Mouse (Mus musculus): Measurements from ENCODE around the gene Npepps.
A peak's percentile ranks its signal among the peaks of the same experiment; 100 is the strongest.

The Npepps gene

DNA sequence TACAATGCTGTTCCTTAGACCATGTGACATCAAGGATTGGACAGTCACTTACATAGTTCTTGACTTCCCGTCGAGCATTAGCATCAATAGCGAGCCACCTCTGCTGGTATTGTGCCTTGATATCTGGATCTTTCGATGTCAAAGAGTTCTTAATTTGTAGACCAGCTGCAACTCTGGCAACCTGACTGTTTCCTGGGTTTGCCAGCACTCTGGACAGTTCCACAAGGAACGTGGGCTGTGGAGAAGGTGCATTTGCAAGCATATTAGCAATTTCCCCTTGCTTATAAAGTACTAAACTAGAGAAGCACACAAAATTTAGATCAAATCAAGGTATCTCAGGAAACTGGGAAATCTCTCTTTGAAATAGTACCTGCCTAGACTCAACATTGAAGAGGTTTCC lies 95.6 kb downstream of the Npepps start:
- DNase-seq, result peak; percentile 25 to 28

DNA sequence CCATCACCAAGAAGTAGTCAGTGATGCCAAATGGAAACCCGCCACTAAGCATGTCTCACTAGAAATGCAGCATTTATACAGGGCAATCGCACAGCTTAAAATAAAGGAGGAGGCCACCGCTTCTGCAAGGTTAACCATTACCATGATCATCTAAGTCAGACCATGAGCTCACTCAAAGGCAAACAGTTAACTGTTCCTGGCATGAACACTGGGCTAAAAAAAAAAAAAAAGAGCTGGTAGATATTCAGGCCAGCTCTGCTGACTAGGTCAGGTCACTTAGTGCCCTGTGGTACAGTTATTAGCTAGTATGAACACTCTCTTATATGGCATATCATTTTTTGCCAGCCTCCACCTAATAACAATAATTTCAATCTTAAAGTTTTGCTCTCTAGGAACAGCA lies 98.0 kb downstream of the Npepps start:
- no peak for DNase-seq

DNA sequence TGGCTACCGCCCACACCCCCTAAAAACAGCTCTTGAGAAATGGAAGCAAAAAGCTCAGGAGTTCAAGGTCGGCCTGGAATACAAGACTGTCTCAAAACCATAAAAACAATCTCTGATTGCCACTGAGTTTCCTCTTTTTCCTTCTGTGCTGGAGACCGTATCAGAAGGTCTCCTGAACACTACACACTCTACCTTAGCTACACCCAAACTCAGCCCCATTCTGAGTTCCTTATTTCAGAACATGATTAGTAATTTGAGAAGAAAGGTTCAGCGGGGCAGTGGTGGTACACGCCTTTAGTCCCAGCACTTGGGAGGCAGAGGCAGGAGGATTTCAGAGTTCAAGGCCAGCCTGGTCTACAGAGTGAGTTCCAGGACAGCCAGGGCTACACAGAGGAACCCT lies 99.4 kb downstream of the Npepps start:
- no peak for DNase-seq

DNA sequence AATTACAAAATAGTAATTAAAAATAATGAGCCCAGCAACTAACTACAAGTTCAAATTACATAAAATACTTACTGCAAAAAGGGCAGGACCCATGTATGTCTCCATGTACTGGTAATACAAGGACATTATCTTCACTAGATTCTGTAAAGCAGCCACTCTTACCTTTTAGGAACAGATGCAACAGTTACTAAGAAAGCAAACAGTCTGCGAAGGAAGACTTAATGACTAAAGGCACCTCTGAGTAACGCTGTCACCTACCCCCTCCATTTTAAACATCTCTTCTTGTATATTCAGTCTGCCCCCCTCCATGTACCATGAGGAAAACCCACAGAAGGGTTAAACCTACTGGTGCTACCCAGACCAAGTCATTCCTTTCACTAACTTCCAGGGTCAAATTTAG lies 102.2 kb downstream of the Npepps start:
- no peak for DNase-seq

DNA sequence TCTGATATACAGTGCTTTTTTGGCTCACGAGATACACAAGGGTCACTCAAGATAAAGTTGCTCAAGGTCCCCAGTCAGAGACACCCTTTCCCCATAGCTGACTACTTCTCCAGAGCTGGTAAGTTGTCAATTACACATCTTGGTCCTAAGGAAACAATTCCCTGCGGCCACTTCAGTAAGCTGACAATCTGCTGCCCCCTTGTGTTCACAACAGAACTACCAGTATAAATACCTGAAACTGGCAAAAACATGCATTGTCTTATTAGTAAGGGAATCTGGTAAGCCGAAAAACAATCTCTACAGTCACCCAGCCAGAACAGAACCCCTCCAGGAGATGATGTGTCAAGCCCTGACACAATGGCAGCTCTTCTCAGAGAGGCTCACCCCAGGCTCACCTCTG lies 103.6 kb downstream of the Npepps start:
- DNase-seq, result peak; percentile 50 to 53

DNA sequence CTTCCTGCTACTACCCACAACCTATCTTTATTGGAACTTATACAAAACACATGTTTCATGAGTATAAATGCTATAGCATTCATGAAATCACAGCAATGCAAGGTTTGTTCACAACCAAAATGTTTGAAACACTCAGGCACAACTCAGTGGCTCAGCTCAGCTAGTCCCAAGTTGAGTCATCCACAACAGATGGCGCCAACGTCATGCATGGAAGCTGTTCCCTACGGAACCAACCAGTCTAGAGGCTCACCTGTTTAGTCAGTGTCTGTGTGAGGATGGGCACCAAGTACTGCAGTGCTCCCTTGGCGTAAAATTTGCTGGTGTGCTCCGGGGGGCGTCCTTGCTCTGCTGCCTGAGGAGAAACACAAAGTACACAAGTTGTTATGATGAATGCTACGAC lies 104.9 kb downstream of the Npepps start:
- no peak for DNase-seq

DNA sequence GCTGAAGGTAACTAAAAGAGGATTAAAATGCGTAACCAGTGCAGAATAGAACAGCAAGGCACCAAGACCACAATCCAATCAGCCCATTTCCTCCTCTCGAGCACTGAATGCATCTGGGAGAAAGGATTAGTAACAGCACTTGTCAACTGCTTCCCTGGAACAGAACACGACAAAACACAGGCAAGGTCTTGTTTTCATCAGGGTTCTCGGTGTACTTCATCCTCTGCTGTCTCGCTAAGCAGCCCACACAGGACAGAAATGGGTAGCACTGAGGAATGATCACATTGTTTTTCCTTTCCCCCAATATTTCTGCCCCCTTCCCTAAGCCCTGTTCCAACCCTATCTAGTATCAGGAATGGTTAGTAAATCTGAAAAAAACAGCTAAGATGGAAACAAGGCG lies 120.1 kb downstream of the Npepps start:
- DNase-seq, result no peak

DNA sequence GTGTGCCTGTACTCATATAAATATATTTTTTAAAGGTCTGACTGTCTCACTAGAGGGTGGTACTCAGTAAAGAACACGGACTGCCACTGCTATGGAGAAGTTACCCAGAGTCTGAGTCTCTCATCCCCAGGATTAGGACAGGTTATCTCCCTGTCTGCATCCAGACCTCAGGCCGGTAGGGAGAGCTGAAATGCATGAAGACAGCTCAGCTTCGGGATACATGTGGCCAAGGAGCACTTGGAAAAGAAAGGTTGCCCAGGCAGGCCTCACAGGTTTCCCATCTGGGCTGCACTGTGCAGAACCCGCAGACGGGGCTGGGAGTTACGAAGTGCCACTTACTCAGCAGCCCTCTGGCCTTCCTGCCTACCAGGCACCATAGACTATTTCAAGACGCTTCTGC lies 123.4 kb downstream of the Npepps start:
- no peak for DNase-seq
